Mouse (Mus musculus) brain, embryonic 14.5 days (tissue): ENCODE data around the gene Lrrc26.

Source experiments
- CTCF ChIP-seq: fragments of 200-500 bp; IDR thresholded peaks from 2 replicates; pipeline ENCODE4 v1.5.1; 2012; ENCODE audit warnings: inconsistent platforms, mild to moderate bottlenecking, moderate library complexity, borderline replicate concordance; ENCODE audit not compliant: insufficient read depth, insufficient read length; ENCODE audit errors: extremely low read depth
- POLR2A ChIP-seq: fragments of 200-500 bp; IDR thresholded peaks from 2 replicates; pipeline ENCODE4 v1.6.1; 2012; ENCODE audit warnings: mild to moderate bottlenecking, inconsistent platforms, borderline replicate concordance; ENCODE audit not compliant: poor library complexity, insufficient read depth, insufficient read length, severe bottlenecking; ENCODE audit errors: extremely low read depth

DNA sequence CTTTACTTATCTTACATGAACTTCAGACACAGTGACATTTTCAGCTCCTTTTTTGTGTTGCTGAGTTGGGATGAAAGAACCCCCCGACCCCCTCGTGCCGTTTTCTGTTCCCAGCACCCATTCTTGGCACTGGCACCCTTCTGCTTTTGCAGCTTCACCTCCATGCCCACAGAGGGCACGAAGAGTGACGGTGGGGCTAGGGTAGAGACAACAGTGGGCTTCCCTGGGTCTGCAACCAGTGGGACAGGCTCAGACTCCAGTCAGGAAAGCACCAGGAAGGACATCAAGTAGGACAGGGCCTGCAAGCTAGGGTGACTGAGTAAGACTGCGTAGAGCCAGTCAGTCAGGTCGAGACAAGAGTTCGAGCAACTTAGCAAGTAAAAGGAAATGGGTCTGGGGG is 49.4 kb upstream of the Lrrc26 start:
- no peak for TF ChIP-seq CTCF
- no peak for TF ChIP-seq POLR2A
